Mouse (Mus musculus) ES-Bruce4 (cell line): ENCODE data around the gene Dhx37.

ENCODE experiments used
- CTCF ChIP-seq: IDR thresholded peaks from one replicate; pipeline ENCODE4 v1.8.1; 2011; ENCODE audit warnings: low read depth, low read length
- EP300 ChIP-seq: IDR thresholded peaks from 2 replicates; pipeline ENCODE4 v1.6.1; 2011; ENCODE audit warnings: low read depth, low read length; ENCODE audit not compliant: insufficient read depth
- POLR2A ChIP-seq: IDR thresholded peaks from one replicate; pipeline ENCODE4 v1.8.1; 2011; ENCODE audit warnings: low read length; ENCODE audit not compliant: insufficient read depth

DNA sequence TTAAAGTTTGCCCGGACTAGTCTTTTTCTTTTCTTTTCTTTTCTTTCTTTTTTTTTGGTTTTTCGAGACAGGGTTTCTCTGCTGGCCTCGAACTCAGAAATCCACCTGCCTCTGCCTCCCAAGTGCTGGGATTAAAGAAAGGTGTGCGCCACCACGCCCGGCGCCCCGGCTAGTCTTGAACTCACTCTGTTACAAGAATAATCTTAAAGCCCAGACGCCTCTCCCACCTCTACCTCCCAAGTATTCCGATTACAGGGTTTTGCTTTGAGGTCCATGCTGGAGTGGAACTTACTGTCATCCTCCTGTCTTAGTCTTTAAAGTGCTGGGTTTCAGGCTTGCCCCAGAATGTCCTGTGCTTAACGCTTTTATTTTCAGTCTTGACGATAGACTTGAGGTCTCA, 41.1 kb upstream of the Dhx37 start:
- TF ChIP-seq POLR2A (no peak), CTCF (no peak), EP300 (no peak)
